Comparison of ENCODE assay signal across 14 mouse cellular contexts in genomic region chr15:3174072-3174471, GRCm38 (mm10).
A peak's percentile ranks its signal among the peaks of the same experiment; 100 is the strongest.
DNase-seq lines count a peak whose midpoint lies in the region; ATAC-seq and TF ChIP-seq lines count a peak whose summit lies in the region.
"Had no signal": no experiment of that assay in that cellular context is flagged by ENCODE, and none has a peak within 500 bp of the region (broad histone marks: within the 10 kb centered on the region; RNA-seq: fewer than 3 reads in every experiment).

No protein-coding gene starts in this region.

- H3K4me1 ChIP-seq in CH12.LX (ENCODE audit: control insufficient read depth in 1 of 2, insufficient read depth in 2 of 2) = no peaks in the 10 kb centered on the region
- H3K4me1 ChIP-seq: embryonic facial prominence, embryonic 15.5 days; forebrain, embryonic 12.5 days; limb, embryonic 13.5 days; midbrain, embryonic 12.5 days had no signal

- peak; percentile 58 for DNase-seq in A20 (ENCODE audit: low read depth, low spot score)
- DNase-seq in CH12.LX (ENCODE audit: extremely low read depth) = peak; percentile 6
- DNase-seq in induced T-regulatory cell, adult 2 months (ENCODE audit: low read depth) = peak; percentile 64
- DNase-seq in left cerebral cortex, postnatal 25 days (ENCODE audit: low spot score in 2 of 2) = no peak
- DNase-seq in frontal cortex, postnatal 14 days (ENCODE audit: low spot score in 2 of 2) = no peak
- DNase-seq in gastrocnemius, postnatal 4 days (ENCODE audit: low spot score in 2 of 2) = no peak
- DNase-seq: cerebellum, adult 11-12 months had no signal

- H3K27me3 ChIP-seq in CH12.LX (replicated peaks) = no peaks in the 10 kb centered on the region
- H3K27me3 ChIP-seq: embryonic facial prominence, embryonic 15.5 days; forebrain, embryonic 12.5 days; limb, embryonic 13.5 days; midbrain, embryonic 12.5 days had no signal

- no peak for TF ChIP-seq RAD21 in CH12.LX (IDR thresholded peaks at IDR 0.05; ENCODE audit: low read depth, low read length)

- no peak overlapping the region for H3K4me3 ChIP-seq in CH12.LX (replicated peaks in 1 of 3; ENCODE audit: low read depth in 2 of 3, low read length in 2 of 3, poor library complexity in 1 of 3)
- H3K4me3 ChIP-seq: embryonic facial prominence, embryonic 15.5 days; forebrain, embryonic 12.5 days; limb, embryonic 13.5 days; midbrain, embryonic 12.5 days had no signal

- H3K36me3 ChIP-seq in CH12.LX (replicated peaks in 1 of 2; ENCODE audit: control insufficient read depth in 1 of 2, insufficient read depth in 1 of 2, low read length in 1 of 2) = no peaks in the 10 kb centered on the region
- H3K36me3 ChIP-seq: embryonic facial prominence, embryonic 15.5 days; forebrain, embryonic 12.5 days; limb, embryonic 13.5 days; midbrain, embryonic 12.5 days had no signal

- H3K27ac ChIP-seq in CH12.LX (ENCODE audit: insufficient read depth, low read depth) = no peak overlapping the region
- H3K27ac ChIP-seq: embryonic facial prominence, embryonic 15.5 days; forebrain, embryonic 12.5 days; hindbrain, postnatal 0 days; limb, embryonic 13.5 days; midbrain, embryonic 12.5 days had no signal

- TF ChIP-seq EP300 in CH12.LX (IDR thresholded peaks at IDR 0.05; ENCODE audit: low read length) = no peak

- no peak overlapping the region for H3K9ac ChIP-seq in CH12.LX (ENCODE audit: insufficient read depth, low read depth)
- H3K9ac ChIP-seq: embryonic facial prominence, embryonic 15.5 days; forebrain, embryonic 12.5 days; limb, embryonic 13.5 days; lung, embryonic 14.5 days; midbrain, embryonic 12.5 days had no signal

- peak; percentile 61 for ATAC-seq in megakaryocyte-erythroid progenitor cell, adult 5-6 weeks (replicated peaks; ENCODE audit: low FRiP score, low TSS enrichment, poor library complexity, severe bottlenecking)
- ATAC-seq: hindbrain, postnatal 0 days had no signal

- no peaks in the 10 kb centered on the region for H3K9me3 ChIP-seq in CH12.LX (replicated peaks; ENCODE audit: low read length)
- H3K9me3 ChIP-seq: embryonic facial prominence, embryonic 15.5 days; limb, embryonic 13.5 days had no signal

- TF ChIP-seq POLR2A in CH12.LX (IDR thresholded peaks at IDR 0.05; ENCODE audit: low read depth, low read length) = no peak

- in situ Hi-C loops in CH12.LX (cut with MboI; ENCODE audit: low pct_ligation_motif_present, low pct_unique_long_range_greater_than_20kb, low sequenced_read_pairs) = no loop called here

- no peaks in the 10 kb centered on the region for H3K79me2 ChIP-seq in CH12.LX (replicated peaks; ENCODE audit: control insufficient read depth, extremely low read depth, insufficient read depth, poor library complexity, severe bottlenecking)

- dilution Hi-C loops in CH12.LX (cut with MboI; ENCODE audit: extremely low pct_ligation_motif_present, extremely low pct_unique_long_range_greater_than_20kb, low sequenced_read_pairs) = no loop called here

- no peak overlapping the region for H3K4me2 ChIP-seq in CH12.LX (ENCODE audit: insufficient read depth, low read depth, poor library complexity, severe bottlenecking)
- H3K4me2 ChIP-seq: embryonic facial prominence, embryonic 15.5 days; forebrain, embryonic 12.5 days; limb, embryonic 13.5 days; lung, embryonic 14.5 days; midbrain, embryonic 12.5 days had no signal

- intact Hi-C loops in left cerebral cortex, postnatal 25 days (cut with DNase I) = no loop called here

- TF ChIP-seq CTCF in CH12.LX (conservative IDR thresholded peaks at IDR 0.05 in 1 of 2, IDR thresholded peaks at IDR 0.05 in 1 of 2; ENCODE audit: low read depth in 2 of 2, low read length in 2 of 2) = no peak

TF ChIP-seq in CH12.LX, 34 proteins besides CTCF, POLR2A, EP300 and RAD21:
- TF ChIP-seq NRF1 (IDR thresholded peaks at IDR 0.05; ENCODE audit: low read depth, low read length) (no peak), MAX (IDR thresholded peaks at IDR 0.05; ENCODE audit: low read length) (no peak), IRF4 (IDR thresholded peaks at IDR 0.05; ENCODE audit: low read depth, low read length) (no peak), ETS1 (conservative IDR thresholded peaks at IDR 0.05; ENCODE audit: low read depth, low read length) (no peak), MXI1 (IDR thresholded peaks at IDR 0.05; ENCODE audit: low read depth, low read length) (no peak), E2F4 (IDR thresholded peaks at IDR 0.05; ENCODE audit: insufficient replicate concordance, low read depth, low read length) (no peak), NELFE (IDR thresholded peaks at IDR 0.05; ENCODE audit: low read depth, low read length) (no peak), POLR2AphosphoS2 (IDR thresholded peaks at IDR 0.05; ENCODE audit: low read depth, low read length) (no peak), CHD2 (IDR thresholded peaks at IDR 0.05; ENCODE audit: low read length) (no peak), UBTF (IDR thresholded peaks at IDR 0.05; ENCODE audit: low read depth, low read length) (no peak)

Comparison
In these comparisons a context has a peak if more than half of its experiments do, and no peak if none do; other contexts are left out.
1. DNase-seq: peak in A20 (single experiment), CH12.LX (single experiment) and induced T-regulatory cell, adult 2 months (single experiment); none in left cerebral cortex, postnatal 25 days (0 of 2), frontal cortex, postnatal 14 days (0 of 2) and gastrocnemius, postnatal 4 days (0 of 2).